ENCODE assay signal across 8 mouse cellular contexts in the genomic region with DNA sequence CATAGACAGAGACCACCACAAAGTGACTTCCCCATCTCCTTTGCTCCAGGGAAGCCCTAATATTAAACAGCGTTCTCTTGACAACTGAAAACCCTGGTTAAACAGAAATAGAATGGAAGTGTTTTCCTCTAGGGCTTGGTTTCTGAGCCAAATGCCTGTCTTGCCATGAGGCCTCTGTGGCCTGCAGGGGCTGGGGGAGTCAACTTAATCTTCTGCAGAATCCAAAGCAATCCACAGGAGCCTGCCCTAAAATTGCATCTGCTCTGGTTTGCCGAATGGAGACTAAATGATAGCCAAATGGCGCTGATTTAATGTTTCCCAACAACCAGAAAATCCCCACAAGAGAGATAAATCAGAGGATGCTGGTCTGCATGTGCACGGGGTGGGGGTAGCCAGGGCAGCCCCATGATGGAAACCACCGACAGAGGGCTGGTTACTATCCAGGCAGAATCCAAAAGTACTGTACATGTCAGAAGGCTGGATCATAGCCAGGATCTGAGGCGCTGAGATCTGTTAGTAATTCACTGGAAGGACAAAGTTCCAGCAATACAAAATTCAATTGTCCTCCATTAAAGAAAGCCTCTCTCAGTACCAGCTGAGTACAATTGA.
DNase-seq lines count a peak whose midpoint lies in the region; ATAC-seq lines count a peak whose summit lies in the region.

No protein-coding gene starts in this region.

- H3K27me3 ChIP-seq in stomach, embryonic 16.5 days (ENCODE audit: control insufficient read depth, insufficient read depth, low read length) = no peaks in the 10 kb centered on the region

- DNase-seq in cerebellum, postnatal 14 days = peak; percentile 64 to 65
- DNase-seq in cerebellum, adult 8-10 months = no peak
- peak; percentile 53 for DNase-seq in ovary, adult 18-20 months (ENCODE audit: low spot score)
- no peak for DNase-seq in ovary, postnatal 36 days (ENCODE audit: low spot score)
- DNase-seq in heart, postnatal 36 days = peak; percentile 14 to 32
- DNase-seq in layer of hippocampus, adult 18-20 months (ENCODE audit: low spot score in 2 of 2) = peak; percentile 32 to 67
- no peak for DNase-seq in spleen, postnatal 10 days (ENCODE audit: low spot score in 2 of 2)

- ATAC-seq in stomach, embryonic 16.5 days (ENCODE audit: insufficient read depth, low FRiP score) = peak; percentile 86

- peaks cover 19% of the 10 kb centered on the region; the same call in 1 of the 2 replicates for H3K4me1 ChIP-seq in stomach, embryonic 16.5 days (ENCODE audit: control insufficient read depth, insufficient read depth, low read length)

- no peaks in the 10 kb centered on the region for H3K9me3 ChIP-seq in stomach, embryonic 16.5 days (replicated peaks; ENCODE audit: control insufficient read depth, low read length)

- no peak overlapping the region for H3K4me3 ChIP-seq in stomach, embryonic 16.5 days (replicated peaks; ENCODE audit: low read length)

- 0 out of 2 replicates have a peak overlapping the region, but pooled peaks have one; percentile 13 for H3K9ac ChIP-seq in stomach, embryonic 16.5 days (ENCODE audit: low read length)

- WGBS in stomach, embryonic 16.5 days = 27% methylated on average over 6 of the region's 6 CpGs

- intact Hi-C loops in heart, postnatal 36 days (cut with DNase I) = no loop called here

- H3K36me3 ChIP-seq in stomach, embryonic 16.5 days (ENCODE audit: control insufficient read depth, insufficient read depth, low read length) = no peaks in the 10 kb centered on the region

- peak overlapping the region; percentile 61 for H3K27ac ChIP-seq in stomach, embryonic 16.5 days (ENCODE audit: low read length)

- no peak overlapping the region for H3K4me2 ChIP-seq in stomach, embryonic 16.5 days (ENCODE audit: low read depth, low read length)

Comparison
In these comparisons a context has a peak if more than half of its experiments do, and no peak if none do; other contexts are left out.
1. DNase-seq: peak in cerebellum, postnatal 14 days (2 of 2), ovary, adult 18-20 months (single experiment), heart, postnatal 36 days (2 of 2) and layer of hippocampus, adult 18-20 months (2 of 2); none in cerebellum, adult 8-10 months (single experiment), ovary, postnatal 36 days (single experiment) and spleen, postnatal 10 days (0 of 2).